Comparison of ENCODE assay signal across 9 mouse cellular contexts in the genomic region with DNA sequence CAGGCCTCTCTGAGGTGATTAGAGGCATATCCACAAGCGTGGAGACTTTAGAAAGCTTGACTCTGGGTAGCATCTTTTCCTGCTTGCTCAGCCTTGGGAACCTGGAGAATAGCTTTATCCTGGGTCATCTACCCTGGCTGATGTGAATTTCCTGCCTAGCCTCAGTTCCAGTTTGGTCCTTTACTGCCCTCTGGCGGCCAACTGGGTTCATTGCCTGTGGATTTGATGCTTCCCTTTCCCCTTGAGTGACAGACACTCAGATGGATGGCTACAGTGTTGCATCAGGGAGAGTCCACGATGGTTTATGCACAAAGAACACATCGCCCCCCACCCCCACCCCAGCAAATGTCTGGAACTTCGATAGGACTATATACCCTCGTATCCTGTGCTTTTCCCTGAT.
DNase-seq lines count a peak whose midpoint lies in the region; ATAC-seq and TF ChIP-seq lines count a peak whose summit lies in the region.
"Had no signal": no experiment of that assay in that cellular context is flagged by ENCODE, and none has a peak within 500 bp of the region (broad histone marks: within the 10 kb centered on the region; RNA-seq: fewer than 3 reads in every experiment).

No protein-coding gene starts in this region.

- H3K79me2 ChIP-seq in C2C12 (ENCODE audit: control insufficient read depth, insufficient read depth) = no peaks in the 10 kb centered on the region

- no peaks in the 10 kb centered on the region for H3K9me3 ChIP-seq in heart, embryonic 10.5 days
- no peaks in the 10 kb centered on the region for H3K9me3 ChIP-seq in lung, embryonic 14.5 days (ENCODE audit: low read depth, low read length)
- H3K9me3 ChIP-seq: embryonic facial prominence, embryonic 13.5 days had no signal

- ATAC-seq in lung, embryonic 14.5 days (ENCODE audit: insufficient read depth) = no peak

- no peaks in the 10 kb centered on the region for H3K27me3 ChIP-seq in C2C12 (ENCODE audit: control insufficient read depth, insufficient read depth, insufficient read length)
- H3K27me3 ChIP-seq in heart, embryonic 10.5 days (ENCODE audit: insufficient read depth, poor library complexity, severe bottlenecking) = no peaks in the 10 kb centered on the region
- H3K27me3 ChIP-seq in lung, embryonic 14.5 days (ENCODE audit: insufficient read depth, low read length) = no peaks in the 10 kb centered on the region
- H3K27me3 ChIP-seq: embryonic facial prominence, embryonic 13.5 days had no signal

- peak; percentile 40 for TF ChIP-seq CTCF in C2C12 (IDR thresholded peaks at IDR 0.05; ENCODE audit: control insufficient read depth, insufficient read depth, insufficient read length)
- TF ChIP-seq CTCF in lung, embryonic 14.5 days (IDR thresholded peaks at IDR 0.05; ENCODE audit: low read depth) = peak; percentile 98

- H3K36me3 ChIP-seq in C2C12 (ENCODE audit: control insufficient read depth, insufficient read depth) = no peaks in the 10 kb centered on the region
- H3K36me3 ChIP-seq in heart, embryonic 10.5 days = no peaks in the 10 kb centered on the region
- no peaks in the 10 kb centered on the region for H3K36me3 ChIP-seq in lung, embryonic 14.5 days (ENCODE audit: insufficient read depth)
- H3K36me3 ChIP-seq: embryonic facial prominence, embryonic 13.5 days had no signal

- H3K9ac ChIP-seq in lung, embryonic 14.5 days = no peak overlapping the region
- H3K9ac ChIP-seq: embryonic facial prominence, embryonic 13.5 days had no signal

- DNase-seq in adrenal gland, postnatal 14 days = peak; percentile 88
- peak; percentile 60 for DNase-seq in embryo, embryonic 11.5 days (ENCODE audit: low read depth, low spot score)
- peak; percentile 81 for DNase-seq in heart, embryonic 10.5 days (ENCODE audit: low spot score)
- peak; percentile 86 to 87 for DNase-seq in kidney, postnatal 4 days
- peak; percentile 86 for DNase-seq in lung, embryonic 14.5 days
- DNase-seq in retina, postnatal 1 day = peak; percentile 86
- DNase-seq in urinary bladder, postnatal 36 days (ENCODE audit: low spot score in 2 of 2) = peak; percentile 65 to 67

- no peaks in the 10 kb centered on the region for H3K79me3 ChIP-seq in C2C12 (ENCODE audit: low read depth)

- WGBS in heart, embryonic 10.5 days = 9% methylated on average over 6 of the region's 6 CpGs
- WGBS in lung, embryonic 14.5 days = 5% methylated on average over 6 of the region's 6 CpGs

- no peak overlapping the region for H3K4me2 ChIP-seq in lung, embryonic 14.5 days
- H3K4me2 ChIP-seq: embryonic facial prominence, embryonic 13.5 days had no signal

- no peak overlapping the region for H3K27ac ChIP-seq in heart, embryonic 10.5 days
- no peak overlapping the region for H3K27ac ChIP-seq in lung, embryonic 14.5 days (ENCODE audit: low read depth)
- H3K27ac ChIP-seq: embryonic facial prominence, embryonic 13.5 days had no signal

- no peak overlapping the region for H3ac ChIP-seq in C2C12 (ENCODE audit: control insufficient read depth, insufficient read length, low read depth)

- H3K4me3 ChIP-seq in C2C12 (ENCODE audit: insufficient read depth, poor library complexity, severe bottlenecking) = no peak overlapping the region
- H3K4me3 ChIP-seq in heart, embryonic 10.5 days = no peak overlapping the region
- H3K4me3 ChIP-seq in lung, embryonic 14.5 days (ENCODE audit: low read depth, low read length) = no peak overlapping the region
- H3K4me3 ChIP-seq: embryonic facial prominence, embryonic 13.5 days had no signal

- H3K4me1 ChIP-seq in heart, embryonic 10.5 days = peaks cover 3% of the 10 kb centered on the region; the same call in 1 of the 2 replicates
- no peaks in the 10 kb centered on the region for H3K4me1 ChIP-seq in lung, embryonic 14.5 days (ENCODE audit: insufficient read depth)

TF ChIP-seq in C2C12, 6 proteins besides CTCF, POLR2A, EP300 and RAD21:
- TF ChIP-seq MAX (IDR thresholded peaks at IDR 0.05) = no peak
- TF ChIP-seq MYOG (IDR thresholded peaks at IDR 0.05; ENCODE audit: control insufficient read depth, extremely low read depth, insufficient read length) = no peak
- no peak for TF ChIP-seq USF1 (IDR thresholded peaks at IDR 0.05; ENCODE audit: low read depth)
- no peak for TF ChIP-seq FOSL1 (IDR thresholded peaks at IDR 0.05; ENCODE audit: insufficient read depth, low read length, poor library complexity, severe bottlenecking)
- no peak for TF ChIP-seq CEBPB (IDR thresholded peaks at IDR 0.05; ENCODE audit: low read depth)
- TF ChIP-seq MYOD1 (IDR thresholded peaks at IDR 0.05; ENCODE audit: control insufficient read depth, insufficient read length, low read depth) = no peak
